Mouse (Mus musculus) adrenal gland, adult 18-20 months (tissue): ENCODE data around the gene Rbm19. TPM values are rescaled to one million over a fixed set of nuclear protein-coding genes. Genes with fewer than 3 reads are reported as not detected.
A peak's percentile ranks its signal among the peaks of the same experiment; 100 is the strongest.

ENCODE experiments used
- DNase-seq, 2 experiments: peaks; one replicate each; pipeline ENCODE4 v3.0.0; 2021 to 2022; ENCODE audit warnings: low spot score in 2 of 2
- total RNA-seq, 2 experiments: library from RNA; stranded (reverse); gene quantifications; 1 replicate in 1 of 2; 2 replicates in 1 of 2; pipeline ENCODE4 v1.2.3; 2021

Rbm19 gene
- total RNA-seq, 2 experiments from 2014 or later, result 25.7 to 26.1 TPM

DNA sequence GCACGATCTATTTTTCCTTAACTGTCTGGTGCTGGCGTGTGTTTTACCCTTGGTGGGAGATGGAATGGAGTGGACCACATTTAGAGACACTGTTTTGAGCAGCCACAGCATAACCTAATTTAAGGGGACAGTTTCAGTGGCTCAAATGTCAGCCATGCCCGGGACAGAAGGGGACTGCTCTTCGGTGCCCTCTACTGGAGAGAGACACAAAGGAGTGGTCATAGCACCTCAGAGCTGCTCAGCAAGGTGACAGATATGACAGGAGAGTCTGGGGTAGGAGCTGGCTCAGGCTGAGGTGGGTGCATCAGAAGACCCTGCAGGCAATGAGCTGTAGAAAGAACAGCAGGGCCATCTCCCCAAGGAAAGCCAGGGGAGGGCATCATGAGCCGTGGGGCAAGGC, 15.3 kb downstream of the Rbm19 start:
- peak in 1 of 2 experiments; percentile 15 for DNase-seq

DNA sequence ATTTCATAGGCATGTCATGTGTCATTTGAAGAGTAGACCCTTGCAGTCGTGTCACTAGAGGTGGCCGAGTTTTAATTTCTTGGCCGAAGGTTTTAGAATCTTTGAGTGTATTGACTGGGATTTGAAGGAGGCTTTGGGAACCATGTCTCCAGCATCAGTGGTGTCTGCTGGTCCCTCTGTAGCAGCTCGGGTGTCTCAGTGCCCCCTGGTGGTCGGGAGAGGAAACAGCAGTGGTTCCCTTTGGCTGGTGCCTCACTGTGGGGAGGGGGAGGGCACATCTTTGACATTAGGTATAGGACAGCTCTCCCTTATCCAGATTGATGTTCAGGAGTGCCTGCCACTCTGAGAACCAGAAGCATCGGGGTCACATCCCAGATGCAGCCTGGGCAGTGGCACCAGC, 17.7 kb downstream of the Rbm19 start:
- DNase-seq, result peak; percentile 46 to 51

DNA sequence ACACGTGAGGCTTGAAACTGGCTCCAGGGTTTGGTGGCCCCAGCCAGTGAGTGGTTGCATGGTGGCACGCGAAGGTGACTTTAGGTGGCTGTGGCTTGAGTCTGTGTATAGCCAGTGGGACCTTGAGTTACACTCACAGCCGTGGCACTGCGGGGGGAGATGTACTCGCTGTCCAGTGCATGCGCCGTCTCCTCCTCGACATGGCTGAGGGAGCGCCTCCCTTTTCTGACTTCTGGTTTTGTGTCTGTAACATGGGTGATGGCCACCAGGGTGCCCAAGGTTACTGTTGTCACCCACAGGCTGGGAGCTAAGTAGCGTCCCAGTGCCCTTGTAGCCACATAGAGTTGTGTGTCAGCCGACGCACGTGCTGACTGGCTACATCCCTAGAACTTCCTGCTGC, 19.1 kb downstream of the Rbm19 start:
- DNase-seq, result no peak

DNA sequence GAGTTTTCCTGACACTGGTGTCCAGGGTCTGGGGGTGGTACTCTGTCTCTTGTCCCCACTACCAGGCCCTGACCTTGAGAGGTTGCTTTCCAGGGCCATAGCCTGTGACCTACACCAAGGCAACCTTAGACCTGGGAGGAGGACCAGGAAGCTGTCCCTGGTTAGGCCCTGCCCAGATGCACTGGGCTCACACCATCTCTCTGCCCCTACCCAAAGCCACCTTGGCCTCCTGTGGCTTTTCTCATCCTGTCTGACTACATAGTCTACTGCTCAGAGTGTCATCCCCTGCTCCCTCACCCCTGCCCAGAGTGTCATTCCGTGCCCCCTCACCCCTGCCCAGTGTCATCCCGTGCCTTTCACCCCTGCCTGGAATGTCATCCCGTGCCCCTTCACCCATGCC, 19.6 kb downstream of the Rbm19 start:
- no peak for DNase-seq

DNA sequence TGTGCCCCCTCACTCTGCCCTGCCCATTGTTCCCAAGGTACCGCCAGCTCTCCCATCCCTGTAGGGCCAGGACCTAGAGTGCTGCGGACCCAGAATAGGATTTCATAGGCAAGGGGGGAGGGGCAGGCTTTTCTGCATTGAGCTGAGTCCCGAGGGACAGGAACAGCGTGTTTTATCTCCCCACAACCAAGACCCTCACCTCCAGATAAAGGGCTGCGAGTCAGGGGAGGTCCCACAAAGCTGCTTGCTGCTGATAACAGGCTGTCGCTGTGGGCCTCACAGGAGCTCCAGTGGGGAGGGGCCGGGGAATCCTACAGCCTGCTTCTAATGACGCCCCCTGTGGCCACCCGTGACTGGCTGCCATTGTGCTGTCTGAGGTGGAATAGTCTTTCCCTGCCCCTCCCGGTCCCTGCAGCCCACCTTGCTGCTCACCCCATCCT, 20.0 kb downstream of the Rbm19 start:
- DNase-seq, result no peak

DNA sequence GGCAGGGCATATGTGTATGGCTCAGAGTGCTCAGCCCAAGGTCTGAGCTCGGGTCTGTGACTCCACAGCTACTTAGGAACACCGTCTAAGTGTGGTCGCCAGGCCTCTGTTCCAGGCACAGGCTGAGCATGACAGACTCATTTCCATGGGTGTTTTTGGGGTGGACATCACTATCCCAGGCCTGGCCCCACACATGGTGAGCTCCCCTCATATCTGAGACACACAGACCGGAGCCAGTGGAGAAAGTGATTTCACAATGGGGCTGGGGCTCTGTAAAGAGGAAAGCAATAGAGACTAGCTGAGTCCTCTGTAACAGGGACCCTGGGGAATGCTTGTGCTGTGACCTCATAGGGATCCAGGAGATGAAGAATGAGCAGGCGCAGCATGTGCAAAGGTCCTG, 20.8 kb downstream of the Rbm19 start:
- DNase-seq, result no peak

DNA sequence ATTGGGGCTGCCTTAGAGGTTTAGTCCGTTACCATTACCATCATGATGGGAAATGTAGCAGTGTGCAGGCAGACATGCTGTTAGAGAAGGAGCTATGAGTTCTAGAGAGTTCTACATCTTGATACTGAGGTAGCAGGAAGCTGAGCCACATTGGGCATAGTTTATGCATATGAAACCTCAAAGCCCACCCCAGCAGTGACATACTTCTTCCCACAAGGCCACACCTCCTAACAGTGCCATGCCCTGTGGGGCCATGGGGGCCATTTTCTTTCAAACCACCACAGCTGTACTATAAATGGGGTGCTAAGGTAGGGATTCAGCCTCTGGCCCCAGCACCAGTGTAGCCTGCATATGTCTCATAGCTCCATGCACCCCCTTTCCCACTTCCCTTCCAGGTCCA, 21.6 kb downstream of the Rbm19 start:
- DNase-seq, result no peak

DNA sequence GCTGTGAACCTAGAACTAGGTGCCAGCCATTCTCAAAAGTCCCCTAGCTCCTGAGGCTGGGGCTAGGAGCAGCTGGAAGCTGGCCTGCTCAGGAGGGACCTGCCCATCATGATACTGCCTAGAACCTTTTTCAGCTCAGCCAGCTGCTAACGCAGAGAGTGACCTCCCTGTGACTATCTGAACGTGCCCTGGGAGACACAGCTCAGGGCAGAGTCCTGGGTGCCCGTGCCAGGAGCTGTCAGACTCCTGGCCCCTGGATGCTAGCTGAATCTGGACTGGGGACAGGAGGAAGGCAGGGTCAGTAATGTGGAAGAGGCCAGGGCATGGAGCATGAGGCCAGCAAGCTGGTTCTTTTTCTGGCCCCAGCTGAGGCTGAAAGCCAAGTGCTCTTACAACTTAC, 22.1 kb downstream of the Rbm19 start:
- DNase-seq, result no peak

DNA sequence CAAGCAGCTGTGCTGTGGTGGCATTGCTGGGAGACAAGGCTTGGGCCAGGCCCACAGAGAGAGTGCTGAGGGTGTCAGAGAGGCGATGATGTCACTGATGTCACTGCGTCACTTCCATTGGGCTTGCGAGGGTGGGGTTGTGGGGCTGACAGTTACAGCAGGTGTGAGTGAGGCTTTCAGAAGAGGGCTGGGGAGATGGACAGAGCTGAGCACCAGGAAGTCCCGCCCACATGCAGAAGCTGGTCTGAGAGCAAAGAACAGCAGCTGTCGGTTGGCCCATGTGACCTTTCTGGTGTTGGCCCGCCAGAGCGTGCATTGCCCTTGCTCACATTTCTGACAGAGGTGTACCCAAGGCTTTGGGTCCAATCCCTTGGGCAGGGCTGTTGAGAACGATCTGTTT, 23.0 kb downstream of the Rbm19 start:
- DNase-seq, result no peak

DNA sequence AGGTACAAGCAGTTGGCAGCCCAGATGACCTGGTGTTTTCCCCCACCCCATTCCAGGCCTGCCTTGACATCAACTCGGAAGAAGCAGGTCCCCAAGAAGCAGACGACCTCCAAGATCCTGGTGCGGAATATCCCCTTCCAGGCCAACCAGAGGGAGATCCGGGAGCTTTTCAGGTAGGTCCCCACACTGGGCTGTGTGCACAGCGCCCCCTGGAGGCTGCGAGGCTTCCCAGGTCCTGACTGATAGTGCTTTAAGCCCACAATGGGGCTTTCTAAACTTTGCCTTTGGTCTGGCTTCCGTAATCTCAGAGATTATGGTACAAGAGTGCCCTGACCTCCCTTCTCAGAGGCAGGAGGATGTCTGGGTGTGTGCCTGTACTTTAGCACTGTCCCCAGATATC, 27.7 kb downstream of the Rbm19 start:
- DNase-seq, result no peak

DNA sequence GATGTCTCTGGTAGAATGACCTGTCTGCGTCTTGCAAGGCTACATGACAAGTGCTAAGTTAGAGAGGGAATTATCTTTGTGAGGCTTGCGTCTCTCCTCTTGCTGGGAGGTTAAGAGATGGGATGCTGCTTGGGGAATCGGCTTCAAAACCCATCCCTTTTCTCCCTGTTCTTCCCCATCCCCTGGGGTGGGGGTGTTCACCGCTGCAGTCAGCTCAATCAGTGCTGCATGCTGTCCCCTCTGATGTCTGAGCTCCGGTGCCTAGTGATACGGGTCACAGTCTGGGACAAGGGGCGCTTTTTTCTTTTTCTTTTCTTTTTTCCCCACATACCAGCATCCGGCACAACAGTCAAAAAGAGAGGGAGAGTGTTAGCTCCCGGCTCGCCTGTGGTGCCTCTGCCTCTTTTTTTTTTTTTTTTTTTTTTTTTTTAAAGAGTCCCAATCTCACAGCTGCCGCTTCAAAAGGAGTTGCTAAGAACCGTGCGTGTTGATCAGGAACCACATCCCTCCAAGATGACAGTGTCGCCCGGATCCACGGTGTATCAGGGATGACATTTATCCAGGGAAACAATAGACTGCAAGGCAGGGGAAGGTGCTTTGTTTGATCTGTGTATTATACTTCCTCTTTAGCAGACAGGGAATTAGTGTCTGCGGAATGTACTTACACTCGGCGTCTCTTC, 29.2 kb downstream of the Rbm19 start:
- no peak for DNase-seq

DNA sequence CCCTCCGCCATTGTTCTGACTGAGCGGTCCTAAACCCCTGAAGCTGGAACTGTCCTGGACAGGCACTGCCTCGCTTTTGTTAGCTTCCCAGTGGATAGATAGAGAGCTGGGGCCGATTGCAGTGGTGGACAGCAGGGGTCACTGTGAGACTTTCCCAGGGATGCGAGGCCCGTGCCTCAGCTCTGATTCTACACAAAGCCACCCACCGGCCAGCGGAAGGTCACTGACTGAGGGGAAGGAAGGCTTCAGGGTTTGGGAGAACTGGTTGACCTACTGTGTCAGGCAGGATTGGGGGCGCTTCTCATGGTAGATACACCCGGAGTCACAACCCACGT, 29.8 kb downstream of the Rbm19 start:
- DNase-seq, result peak in 1 of 2 experiments; percentile 27

DNA sequence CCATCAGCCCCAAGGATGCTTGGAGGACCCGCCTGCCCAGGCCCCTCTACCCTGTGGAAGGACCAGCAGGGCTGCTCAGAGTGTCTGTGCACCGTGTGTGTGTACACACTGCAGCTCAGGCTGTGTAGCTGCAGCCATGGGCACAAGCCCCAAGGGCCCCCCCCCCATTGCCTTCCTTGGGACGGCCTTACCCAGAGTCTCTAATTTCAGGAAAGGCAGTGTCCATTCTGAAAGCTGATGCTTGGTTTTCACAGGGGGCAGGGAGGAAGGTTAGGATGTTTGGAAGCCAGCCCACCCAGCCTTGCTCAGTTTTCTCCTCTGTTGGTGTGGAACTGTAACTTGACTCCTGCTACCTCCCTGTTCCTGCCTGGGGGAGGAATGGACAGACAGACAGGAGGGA, 30.6 kb downstream of the Rbm19 start:
- DNase-seq, result no peak

DNA sequence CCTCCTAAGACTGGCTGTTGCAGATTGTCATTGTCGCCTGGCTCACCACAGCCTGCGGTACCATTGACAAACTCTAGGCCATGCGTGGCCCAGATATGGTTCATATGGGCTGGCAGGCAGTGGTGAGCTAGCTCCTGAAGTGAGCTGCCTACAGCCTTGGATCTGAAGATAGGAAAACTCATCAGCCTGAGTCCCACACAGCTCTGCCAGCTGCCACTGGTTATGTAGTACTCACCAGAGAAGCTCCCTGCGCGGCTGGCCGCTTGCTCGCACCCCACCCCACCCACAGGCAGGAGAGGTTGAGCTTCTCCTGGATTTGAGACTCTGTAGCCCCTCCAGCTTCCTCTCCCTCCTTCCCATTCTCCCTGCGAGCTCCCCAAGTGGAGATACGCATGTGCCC, 32.0 kb downstream of the Rbm19 start:
- no peak for DNase-seq

DNA sequence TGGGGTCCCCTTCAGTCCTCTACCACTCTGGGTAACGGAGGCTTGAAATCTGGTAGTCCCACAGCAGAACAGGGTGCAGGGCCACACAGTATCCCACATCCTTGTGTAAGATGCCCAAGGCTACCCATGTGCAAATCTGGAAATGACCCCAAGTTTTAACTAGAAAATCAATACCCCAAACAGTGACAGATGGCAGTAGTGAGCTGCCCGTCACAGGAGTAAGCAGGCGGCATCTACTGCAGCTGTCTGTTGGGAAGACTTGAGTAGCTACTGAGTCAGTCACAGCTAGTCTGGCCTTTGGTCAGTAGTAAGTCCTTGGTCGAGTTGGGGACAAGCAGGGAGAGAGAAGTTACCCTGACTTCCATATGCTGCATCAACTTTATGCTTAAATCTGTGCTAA, 34.9 kb downstream of the Rbm19 start:
- DNase-seq, result no peak

DNA sequence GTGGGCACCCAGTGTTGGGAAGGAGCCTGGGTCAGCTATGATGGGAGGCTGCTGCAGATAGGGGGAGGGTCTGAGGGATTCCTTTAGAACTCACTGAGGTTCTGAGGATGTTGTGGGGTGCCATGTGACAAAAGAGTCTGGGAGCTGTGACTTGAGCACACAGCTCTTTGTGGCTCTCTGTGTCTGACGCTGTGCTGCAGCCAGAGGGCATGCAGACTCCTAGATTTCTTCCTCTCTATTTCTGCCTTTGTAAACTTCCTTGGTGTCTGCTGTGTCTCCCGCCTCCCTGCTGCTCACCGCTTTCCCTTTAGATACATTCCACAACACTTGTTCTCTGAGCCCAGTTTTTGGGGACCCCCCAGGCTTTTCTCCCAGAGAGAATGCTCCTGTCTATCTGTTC, 36.9 kb downstream of the Rbm19 start:
- no peak for DNase-seq

DNA sequence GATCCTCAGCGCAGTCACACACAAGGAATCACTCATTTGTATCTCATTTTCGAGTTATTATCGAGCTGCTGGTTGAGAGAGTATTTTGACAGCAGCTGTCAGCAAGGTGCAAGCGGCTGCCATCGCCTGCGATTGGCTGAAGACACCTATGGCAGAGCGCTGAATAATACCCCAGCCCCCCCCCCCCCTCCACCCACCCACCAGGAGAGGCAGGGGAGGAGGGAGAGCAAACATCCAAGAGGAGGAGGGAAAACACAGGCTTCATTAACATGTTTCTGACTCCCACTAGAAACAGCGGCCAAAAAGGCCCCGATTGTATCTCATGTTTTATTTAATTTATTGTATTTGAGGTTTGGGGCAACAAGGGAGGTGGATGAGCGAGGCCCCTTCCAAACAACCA, 39.4 kb downstream of the Rbm19 start:
- DNase-seq, result no peak

DNA sequence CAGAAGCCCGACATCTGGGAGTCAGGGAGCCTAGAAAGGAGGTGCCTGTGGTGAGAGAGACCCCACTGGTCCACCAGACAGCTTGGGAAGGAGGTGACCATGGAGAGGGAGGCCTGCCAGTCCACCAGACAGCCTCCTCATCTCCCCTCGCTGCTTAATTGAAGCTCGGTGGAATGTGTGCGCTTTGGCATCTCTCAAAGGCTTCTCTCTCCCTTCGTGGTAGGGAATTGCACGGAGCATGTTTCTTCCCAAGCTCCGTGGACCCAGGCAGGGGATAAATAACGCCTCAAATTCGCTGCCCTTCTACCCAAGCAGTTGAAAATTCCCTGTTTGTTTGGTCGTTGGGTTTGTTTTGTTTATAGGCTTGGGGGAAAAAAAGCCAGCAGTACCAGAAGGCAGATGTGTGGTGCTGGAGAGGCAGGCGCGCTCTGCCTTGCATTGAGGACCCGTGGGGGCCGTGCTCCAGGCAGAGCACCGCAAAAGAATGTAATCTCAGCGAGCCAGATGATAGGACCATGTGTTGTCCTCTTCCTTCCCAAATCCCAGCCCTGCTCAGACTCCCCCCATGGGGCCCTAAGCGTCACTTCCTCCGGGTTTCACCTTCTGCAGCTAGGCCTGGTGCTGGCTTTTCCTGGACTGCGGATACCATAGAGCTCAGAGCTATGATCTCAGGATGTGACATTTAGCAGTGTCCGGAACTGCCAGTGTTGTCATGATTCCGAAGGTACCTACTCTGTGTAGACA, 40.1 kb downstream of the Rbm19 start:
- no peak for DNase-seq

DNA sequence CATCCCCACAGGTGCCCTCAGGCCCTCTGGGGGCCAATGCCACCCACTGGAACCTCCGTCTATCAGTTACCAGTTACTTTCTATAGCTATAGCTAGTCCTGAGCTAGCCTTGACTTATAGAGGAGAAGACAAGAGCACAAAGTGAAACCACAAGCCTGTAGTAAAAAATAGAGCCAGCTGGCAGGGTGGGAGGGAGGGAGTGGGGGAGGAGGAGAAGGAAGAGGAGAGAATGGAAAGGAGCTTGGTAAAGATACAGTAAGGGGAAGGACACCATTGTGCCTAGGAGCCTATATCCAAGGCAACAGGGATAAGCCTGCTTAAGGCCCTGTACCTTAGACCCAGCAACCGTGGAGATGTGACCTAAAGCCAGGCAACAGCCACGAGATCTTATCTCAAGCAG, 40.9 kb downstream of the Rbm19 start:
- DNase-seq, result no peak

DNA sequence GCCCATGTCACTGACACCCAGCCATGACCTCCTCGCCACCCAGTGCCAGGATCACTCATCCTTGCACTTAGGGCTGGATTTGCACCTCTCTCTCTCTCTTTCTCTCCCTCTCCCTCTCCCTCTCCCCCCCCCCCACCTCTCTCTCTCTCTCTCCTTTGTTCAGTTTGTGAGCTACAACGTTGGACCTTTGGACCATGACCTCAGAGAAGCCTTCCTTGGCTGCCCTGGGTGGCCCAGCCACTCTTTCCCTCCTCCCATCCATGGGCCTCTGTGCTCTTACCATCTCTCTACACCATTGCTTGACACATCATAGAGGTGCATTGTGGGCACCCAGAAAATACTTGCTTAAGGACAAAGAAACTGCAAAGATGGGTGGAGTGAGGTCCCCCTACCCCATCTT, 42.2 kb downstream of the Rbm19 start:
- no peak for DNase-seq

DNA sequence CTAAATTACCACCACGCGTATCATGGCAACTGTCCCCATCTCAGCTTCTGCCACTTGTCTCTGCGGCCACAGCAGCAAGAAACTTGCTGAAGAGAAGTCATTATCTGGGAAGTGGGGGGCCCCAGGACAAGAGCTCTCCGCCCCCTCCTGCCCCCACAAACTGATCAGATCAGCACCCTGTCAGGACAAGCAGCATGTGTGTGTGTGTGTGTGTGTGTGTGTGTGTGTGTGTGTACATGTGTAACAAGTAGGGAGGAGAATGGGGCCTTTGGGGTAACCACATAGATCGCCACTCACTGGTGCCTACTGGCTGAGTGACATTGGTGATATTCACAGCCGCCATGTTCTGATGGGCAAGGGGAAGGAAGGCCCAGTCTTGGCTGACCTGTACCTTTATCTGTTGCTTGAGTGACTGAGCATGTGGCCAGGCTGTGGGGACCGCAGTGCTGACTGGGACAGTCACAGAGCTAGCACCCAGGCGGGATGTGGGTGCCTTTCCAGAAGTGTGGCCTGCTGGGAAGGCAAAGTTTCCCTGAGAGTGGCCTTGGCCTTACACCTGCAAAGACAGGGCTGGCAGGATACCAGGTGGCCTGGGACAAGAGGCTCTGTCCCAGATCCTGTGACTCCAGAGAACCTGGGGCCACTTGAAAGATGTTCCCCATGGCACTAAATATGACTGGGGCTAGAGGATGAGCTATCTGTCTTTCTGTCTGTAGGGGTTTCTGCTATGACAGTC, 44.8 kb downstream of the Rbm19 start:
- no peak for DNase-seq

DNA sequence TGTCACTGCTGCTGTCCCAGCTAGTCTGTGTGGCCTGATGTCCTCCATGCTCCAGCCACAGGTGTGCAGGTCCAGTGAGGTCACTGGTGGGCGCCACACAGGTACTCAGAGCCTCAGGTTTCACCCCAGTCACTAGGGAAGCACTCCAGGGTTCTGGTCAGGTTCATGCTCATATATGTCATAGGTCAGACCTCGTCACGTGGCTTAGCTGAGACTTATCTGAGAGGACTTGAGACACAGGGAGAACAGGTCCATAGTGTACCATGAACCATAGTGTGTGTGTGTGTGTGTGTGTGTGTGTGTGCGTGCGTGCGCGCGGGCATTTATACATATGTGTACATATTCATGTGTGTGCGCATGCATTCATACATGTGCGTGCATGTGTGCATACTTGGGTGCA, 46.4 kb downstream of the Rbm19 start:
- no peak for DNase-seq
